Mouse (Mus musculus) heart, postnatal 10 days (tissue): ENCODE measurements around the gene Egfl7. TPM values are rescaled to one million over a fixed set of nuclear protein-coding genes. Genes with fewer than 3 reads are reported as not detected.

Source experiments
- DNase-seq, 2 experiments: peaks; one replicate each; pipeline ENCODE4 v3.0.0; 2021
- intact Hi-C: fragments of 180-260 bp; cut with DNase I; formaldehyde crosslinking; loops from one replicate; pipeline ENCODE4 v1.15.1; 2025
- microRNA-seq, 2 experiments: library from miRNA; unstranded; fragments of <30 nt; microRNA quantifications; one replicate each; pipeline ENCODE4 v1.2.0; 2022
- total RNA-seq, 2 experiments: library from RNA; stranded (reverse); gene quantifications; 2 replicates each; pipeline ENCODE4 v1.2.3; 2021

Egfl7 gene
- total RNA-seq, 2 experiments from 2014 or later, result 325 to 346 TPM

DNA sequence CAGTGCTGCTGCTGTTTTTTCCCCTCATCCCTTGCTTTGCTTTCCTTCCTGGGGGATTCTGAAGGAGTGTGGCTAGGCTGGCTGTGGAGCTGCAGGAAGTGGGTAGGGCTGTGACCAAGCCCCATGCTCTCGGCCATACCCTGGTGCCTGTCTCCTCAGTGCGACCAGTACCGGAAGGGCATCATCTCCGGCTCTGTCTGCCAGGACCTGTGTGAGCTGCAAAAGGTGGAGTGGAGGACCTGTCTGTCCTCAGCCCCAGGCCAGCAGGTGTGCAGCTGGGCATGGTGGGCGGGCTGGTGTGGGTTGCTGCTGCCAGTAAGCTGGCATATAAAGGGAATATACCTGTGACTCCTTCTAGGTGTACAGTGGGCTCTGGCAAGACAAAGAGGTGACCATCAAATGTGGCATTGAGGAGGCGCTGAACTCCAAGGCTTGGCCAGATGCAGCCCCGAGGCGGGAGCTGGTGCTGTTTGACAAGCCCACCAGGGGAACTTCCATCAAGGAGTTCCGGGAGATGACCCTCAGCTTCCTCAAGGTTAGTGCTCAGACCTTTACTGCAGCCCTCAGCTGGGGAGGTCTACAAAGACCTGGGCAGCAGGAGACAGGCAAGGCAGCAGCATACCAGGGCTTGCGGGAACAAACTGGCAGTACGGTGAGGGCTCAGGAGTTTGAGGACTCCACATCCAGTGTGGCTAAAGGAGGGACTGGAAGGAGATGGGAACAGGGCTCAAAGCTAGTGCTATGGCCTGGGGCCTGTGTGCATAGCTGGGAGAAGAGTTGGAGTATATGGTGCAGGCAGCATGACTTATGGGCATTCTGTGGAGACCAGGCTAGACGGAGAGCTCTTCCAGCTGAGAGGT is 55.0 kb downstream of the Egfl7 start:
- intact Hi-C loops, result no loop called here
- peak in 1 of 2 experiments; percentile 40 for DNase-seq

DNA sequence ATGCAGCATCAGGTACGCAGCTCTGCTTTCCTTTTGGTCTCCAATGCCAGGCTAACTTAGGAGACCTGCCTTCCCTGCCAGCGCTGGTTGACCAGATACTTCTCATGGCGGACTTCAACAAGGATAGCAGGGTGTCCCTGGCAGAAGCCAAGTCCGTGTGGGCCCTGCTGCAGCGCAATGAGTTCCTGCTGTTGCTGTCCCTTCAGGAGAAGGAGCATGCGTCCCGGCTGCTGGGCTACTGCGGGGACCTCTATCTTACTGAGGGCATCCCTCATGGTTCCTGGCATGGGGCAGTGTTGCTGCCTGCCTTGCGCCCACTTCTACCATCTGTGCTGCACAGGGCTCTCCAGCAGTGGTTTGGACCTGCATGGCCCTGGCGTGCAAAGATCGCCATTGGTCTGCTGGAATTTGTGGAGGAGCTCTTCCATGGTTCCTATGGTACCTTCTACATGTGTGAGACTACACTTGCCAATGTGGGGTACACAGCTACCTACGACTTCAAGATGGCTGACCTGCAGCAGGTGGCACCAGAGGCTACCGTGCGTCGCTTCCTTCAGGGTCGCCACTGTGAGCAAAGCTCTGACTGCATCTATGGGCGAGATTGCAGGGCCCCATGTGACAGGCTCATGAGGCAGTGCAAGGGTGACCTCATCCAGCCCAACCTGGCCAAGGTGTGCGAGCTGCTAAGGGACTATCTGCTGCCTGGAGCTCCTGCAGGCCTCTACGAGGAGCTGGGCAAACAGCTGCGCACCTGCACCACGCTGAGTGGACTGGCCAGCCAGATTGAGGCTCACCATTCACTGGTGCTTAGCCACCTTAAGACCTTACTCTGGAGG is 55.9 kb downstream of the Egfl7 start:
- intact Hi-C loops, result no loop called here
- no peak for DNase-seq

DNA sequence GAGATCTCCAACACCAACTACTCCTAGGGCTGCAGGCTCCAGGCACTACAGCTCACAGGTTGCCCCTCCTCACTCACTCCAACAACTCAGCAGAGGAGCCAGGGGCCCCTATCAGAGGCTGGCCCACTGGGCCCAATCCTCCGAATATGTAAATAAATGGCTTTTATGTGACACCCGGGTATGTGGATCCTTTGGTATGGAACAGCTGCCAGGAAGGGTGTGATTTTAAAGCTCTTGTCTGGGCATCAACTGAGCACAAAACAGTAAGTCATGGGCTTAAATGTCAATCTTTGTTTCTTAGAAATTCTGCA is 56.5 kb downstream of the Egfl7 start:
- intact Hi-C loops, result no loop called here
- no peak for DNase-seq

DNA sequence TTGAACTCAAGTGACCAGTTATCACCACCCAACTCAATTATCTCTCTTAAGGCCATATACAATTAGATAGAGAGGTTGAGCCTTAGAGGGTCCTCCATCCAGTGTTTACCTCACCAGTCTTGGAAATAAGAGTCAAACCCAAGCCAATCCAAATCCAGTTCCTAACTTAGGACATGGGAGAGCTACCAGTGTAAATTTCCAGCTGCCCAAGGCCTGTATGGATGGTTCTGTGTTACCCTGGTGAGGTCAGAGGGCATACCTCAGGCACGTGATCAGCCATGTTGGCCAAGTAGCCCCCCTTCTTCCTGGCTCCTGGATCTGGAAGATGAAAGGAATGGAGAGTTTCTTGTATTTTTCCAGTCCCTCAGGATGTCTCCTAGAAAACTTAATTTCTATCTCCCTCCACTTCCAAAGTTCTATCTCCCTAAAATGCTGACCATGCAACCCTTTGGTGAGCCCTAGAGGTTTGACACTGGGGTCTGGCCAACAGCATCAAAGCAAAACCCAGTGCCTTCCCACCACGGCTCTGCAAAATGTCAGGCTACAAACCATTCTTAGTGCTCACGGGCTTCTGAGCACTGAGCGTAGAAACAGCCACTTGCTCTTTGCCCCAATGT is 57.6 kb downstream of the Egfl7 start:
- DNase-seq, result no peak
- intact Hi-C loops, result no loop called here

DNA sequence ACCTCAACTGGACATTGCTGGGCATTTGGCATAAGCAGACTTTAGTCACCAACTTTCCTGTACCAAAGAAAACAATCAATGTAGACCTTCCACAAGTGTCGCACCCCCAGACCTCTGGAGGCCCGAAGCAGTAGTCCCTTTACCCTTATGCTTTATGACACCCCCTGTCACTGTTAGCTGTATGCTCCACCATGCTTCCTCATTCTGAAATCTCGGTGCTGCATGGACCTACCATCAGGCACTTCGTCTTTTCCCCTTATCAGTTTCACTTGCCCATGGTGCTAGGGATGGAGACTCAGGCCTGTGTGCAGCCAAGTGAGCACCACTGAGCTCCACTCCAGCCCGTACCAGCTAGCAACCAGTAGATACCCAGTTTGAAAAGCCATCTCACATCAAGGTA is 58.2 kb downstream of the Egfl7 start:
- intact Hi-C loops, result no loop called here
- DNase-seq, result no peak

DNA sequence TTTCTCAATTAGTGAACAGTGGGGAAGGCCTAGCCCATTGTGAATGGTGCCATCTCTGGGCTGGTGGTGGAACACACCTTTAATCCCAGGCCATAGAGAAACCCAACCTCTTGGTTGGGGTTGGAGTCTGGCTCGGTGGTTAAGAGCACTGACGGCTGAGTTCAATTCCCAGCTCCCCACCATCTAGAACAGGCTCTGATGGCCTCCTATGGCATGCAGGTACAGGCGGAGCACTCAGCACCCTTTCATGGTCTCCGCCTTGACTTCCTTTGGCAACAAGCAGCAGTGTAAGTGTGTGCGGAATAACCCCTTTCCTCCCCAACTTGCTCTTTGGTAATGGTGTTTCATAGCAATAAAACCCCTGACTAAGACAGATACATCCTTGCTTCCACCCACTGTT is 58.8 kb downstream of the Egfl7 start:
- DNase-seq, result no peak
- intact Hi-C loops, result no loop called here

DNA sequence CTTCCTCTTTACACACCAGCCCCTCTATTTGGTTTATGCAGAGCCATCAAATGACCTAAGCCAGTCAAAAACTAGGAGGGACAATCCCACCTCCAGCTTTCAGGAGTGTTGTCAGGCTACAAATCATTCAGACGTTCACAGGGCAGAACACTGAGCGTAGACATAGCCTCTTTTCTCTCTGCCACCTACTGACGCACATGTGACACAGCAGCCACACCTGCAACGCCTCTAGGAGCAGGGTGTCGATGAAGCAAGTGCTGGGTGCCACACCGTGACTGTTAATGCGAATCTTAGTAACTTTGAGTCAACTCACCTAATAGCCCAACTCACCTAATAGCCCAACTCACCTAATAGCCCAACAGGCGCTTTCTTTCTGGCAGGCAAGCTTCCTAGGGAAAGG is 59.3 kb downstream of the Egfl7 start:
- DNase-seq, result peak; percentile 57 to 72
- intact Hi-C loops, result no loop called here

DNA sequence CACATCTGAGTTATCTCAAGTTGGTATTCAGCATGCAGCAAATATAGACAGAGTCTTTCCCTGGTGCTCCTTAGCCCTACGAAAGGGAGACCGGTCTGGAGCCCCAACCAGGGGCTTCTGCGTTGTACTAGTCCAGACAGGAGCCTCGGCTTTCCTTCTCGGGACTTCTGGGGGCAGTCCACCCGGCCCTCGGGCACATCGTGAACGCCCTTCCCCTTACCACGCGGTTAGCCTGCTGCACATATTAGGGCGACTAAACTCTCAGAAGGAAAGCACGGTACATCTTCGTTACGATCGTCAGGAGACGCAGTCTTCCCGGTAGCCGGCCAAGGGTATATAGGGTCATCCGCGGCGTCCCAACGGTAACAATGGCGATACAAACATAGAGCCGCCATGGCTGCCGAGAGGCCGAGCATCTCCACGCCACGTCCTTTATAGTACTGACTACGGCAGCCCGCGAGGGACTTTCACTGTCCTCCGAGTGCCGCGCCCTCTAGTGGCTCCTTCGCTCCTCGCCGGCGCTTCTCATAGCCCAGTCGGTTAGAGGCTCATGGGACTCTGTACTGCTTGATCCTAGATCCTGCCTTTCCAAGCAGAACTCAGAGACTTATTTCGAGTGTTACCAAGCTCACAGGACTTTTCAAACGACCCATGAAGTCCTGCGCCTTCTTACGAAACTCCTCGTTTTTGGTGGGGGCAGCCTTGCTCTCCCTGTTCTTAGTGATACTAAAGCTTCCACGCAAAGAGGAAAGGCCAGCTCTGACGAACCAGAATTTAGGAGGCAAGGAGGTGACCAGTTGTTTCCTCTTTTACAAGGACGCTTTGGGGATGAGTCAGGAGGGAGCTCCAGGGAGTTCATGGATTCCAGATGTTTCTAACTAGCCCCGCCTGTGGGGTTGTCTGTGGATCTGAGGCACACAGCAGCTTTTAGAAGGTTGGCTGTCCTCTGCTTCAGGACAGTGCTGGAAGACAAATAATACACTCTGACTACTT is 60.3 kb downstream of the Egfl7 start:
- intact Hi-C loops, result loop anchor here (1.0 to 10.0 kb wide), 2 partner anchors 37 to 265 kb away; partner anchors contain the start of gene Surf6
- peak; percentile 98 to 100 for DNase-seq

DNA sequence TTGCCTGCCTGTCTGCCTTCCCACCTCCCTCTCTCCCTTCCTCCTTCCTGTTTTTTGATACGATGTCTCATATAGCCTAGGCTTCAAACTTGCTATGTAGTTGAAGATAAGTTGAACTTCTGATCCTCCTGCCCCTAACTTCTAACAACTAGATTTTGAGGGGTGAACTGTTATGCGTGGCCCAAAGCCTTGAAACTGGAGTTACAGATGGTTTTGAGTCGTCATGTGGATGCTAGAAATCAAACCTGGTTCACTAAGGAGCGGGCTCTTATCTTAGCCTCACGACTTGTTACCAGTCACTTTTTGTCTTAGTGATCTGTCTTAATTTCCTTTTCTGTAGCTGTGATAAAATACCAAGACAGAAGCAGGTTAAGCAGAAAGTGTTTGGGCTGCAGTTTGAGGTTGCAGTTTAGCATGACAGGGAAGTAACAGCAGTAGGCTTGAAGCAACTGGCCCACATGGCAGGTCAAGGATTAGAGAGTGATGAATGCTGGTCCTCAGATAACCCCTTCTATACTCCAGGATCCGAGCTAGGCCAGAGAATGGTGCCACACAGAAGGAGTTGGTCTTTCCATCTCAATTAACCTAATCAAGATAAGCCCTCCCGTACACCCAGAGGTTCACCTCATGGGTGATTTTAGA is 61.3 kb downstream of the Egfl7 start:
- intact Hi-C loops, result loop anchor here (1.0 to 10.0 kb wide), 2 partner anchors 9 to 264 kb away; partner anchors contain the start of gene Surf6

More for the DNA sequence above, 61.3 kb downstream of the Egfl7 start:
- DNase-seq, result no peak

Small RNAs within 50 kb of the gene (microRNA-seq; reads per million reads assigned to microRNA genes)
- 3.5 to 3.6 reads per million in 2 experiments for gene Mir126a
- gene Mir126b, result 0 reads per million in 2 experiments

Other genes starting within 250 kb of the Egfl7 start
- gene Dnlz, start 227.9 kb upstream of the Egfl7 start, total RNA-seq, result 10 to 100 TPM; 14.8 to 16.3 TPM
- 1 to 10 TPM; 1.2 to 1.3 TPM for gene Card9, start 219.1 kb upstream of the Egfl7 start, total RNA-seq
- 10 to 100 TPM; 13.0 to 15.5 TPM for gene Snapc4, start 199.4 kb upstream of the Egfl7 start, total RNA-seq
- 10 to 100 TPM; 58.5 to 58.8 TPM for gene Entr1, start 190.7 kb upstream of the Egfl7 start, total RNA-seq
- 100 to 1,000 TPM; 116 to 130 TPM for gene Pmpca, start 190.7 kb upstream of the Egfl7 start, total RNA-seq
- gene Inpp5e, start 170.8 kb upstream of the Egfl7 start, total RNA-seq, result 10 to 100 TPM; 15.3 to 17.1 TPM
- 10 to 100 TPM; 38.2 to 45.5 TPM for gene Sec16a, start 134.8 kb upstream of the Egfl7 start, total RNA-seq
- gene Notch1, start 63.4 kb upstream of the Egfl7 start, total RNA-seq, result 10 to 100 TPM; 54.0 to 54.3 TPM
- gene Gm20532, start 6.6 kb downstream of the Egfl7 start, total RNA-seq, result under 1 TPM in 1 of 2 experiments, not detected in 1; 0.36 TPM
- gene Agpat2, start 24.4 kb downstream of the Egfl7 start, total RNA-seq, result 10 to 100 TPM; 53.3 to 78.7 TPM
- 10 to 100 TPM; 13.8 to 16.8 TPM for gene Fam69b, start 48.4 kb downstream of the Egfl7 start, total RNA-seq
- not detected for gene Lcn4, start 91.3 kb downstream of the Egfl7 start, total RNA-seq